Mouse (Mus musculus) neural tube, embryonic 10.5 days (tissue): ENCODE measurements around the gene Pls1.

ENCODE experiments used
- DNase-seq: peaks from one replicate; pipeline ENCODE4 v3.0.0-alpha.2; 2017; ENCODE audit warnings: low spot score; ENCODE audit errors: extremely low spot score

Pls1 gene

GRCm38 (mm10) chr9:95803783-95804182 is 41.3 kb downstream of the Pls1 start:
- DNase-seq, result no peak

- DNase-seq, result no peak
These were observed 43.3 kb downstream of the Pls1 start for GRCm38 (mm10) chr9:95801610-95802451.

DNA sequence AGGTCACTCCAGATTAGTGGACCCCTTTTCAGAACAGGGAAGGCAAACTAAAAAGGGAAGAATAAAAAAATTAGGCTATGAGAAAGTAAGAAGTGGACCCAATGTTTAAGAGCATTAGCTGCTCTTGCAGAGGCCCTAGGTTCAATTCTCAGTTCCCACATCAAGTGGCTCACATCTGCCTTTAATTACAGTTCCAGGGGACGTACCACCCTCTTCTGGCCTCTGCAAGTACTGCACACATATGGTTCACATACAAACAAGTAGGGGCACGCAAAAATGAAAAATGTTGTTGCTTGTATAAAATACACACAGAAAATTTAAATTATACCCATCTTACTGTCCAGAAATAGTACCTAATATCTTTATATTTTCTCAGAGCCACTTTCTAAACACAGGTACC is 48.8 kb downstream of the Pls1 start:
- DNase-seq, result no peak

DNA sequence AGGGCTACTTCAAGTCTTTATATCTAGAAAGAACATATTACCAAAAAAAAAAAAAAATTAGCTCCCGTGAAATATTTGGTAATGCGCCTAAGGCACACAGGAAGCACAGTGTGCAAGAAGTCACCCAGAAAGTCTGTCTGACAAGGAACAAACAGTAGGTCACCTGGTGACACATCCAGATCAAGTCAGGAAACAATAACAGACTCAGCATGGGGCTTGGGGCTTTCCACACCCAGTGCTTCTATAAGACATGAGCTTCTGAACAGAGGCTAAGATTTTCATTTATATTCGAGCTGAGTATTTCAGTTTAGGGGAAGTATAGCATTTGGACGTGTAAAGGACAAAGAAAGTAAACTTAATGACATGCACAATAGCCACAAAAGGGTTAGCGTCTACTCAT is 49.3 kb downstream of the Pls1 start:
- no peak for DNase-seq

DNA sequence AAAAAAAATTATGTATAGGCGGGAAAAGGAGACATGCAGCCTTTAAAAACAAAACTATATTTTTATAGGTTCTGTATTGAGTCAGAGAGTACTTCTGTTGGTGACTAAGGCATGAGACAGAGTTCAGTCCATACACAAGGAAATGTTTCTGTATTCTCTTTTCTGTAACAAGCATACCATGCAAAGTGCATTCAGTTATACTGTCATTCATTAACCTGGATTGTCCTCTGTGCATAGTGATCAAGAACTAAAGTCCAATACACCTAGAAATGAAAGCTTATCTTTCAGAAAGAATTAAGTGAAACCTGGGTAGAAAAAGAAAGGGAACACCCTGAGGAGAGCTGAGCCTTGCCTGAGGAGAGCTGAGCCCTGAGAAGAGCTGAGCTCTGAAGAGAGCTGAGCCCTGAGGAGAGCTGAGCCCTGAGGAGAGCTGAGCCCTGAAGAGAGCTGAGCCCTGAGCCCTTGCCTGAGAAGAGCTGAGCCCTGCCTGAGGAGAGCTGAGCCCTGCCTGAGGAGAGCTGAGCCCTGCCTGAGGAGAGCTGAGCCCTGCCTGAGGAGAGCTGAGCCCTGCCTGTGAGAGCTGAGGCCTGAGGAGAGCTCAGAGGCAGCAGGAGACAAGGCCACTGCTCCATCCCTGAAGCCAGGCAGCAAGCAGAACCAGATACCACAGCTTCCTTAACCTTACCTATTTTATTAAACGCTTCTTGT is 49.9 kb downstream of the Pls1 start:
- DNase-seq, result no peak

- no peak for DNase-seq
These were observed 50.9 kb downstream of the Pls1 start for GRCm38 (mm10) chr9:95793986-95794744.

- DNase-seq, result no peak
These were observed 60.1 kb downstream of the Pls1 start for GRCm38 (mm10) chr9:95784888-95785511.

- DNase-seq, result no peak
These were observed 61.3 kb downstream of the Pls1 start for GRCm38 (mm10) chr9:95783646-95784293.

GRCm38 (mm10) chr9:95771671-95772070 is 73.4 kb downstream of the Pls1 start:
- DNase-seq, result no peak

- DNase-seq, result no peak
These were observed 81.9 kb downstream of the Pls1 start for GRCm38 (mm10) chr9:95763218-95763617.

DNA sequence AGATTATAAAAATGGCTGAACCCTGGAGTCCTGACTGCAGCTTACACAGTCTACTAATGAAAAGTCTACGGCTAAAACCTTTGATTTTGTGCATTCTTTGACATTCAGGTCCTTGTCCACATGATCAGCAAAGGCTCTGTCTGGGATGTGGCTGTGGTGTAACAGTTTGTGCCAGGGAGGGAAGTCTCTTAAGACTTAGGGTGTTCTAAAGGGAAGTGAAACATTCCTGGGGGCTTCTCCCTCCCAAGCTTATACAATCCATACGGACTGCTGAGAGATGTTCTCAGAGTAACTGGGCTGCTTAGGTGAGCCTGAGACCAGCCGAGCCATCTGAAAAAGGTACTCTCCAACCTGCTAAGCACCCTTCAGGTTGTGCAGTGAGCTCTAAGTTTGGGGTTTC is 82.9 kb downstream of the Pls1 start:
- DNase-seq, result no peak

- DNase-seq, result no peak
These were observed 83.7 kb downstream of the Pls1 start for GRCm38 (mm10) chr9:95761381-95761780.

DNA sequence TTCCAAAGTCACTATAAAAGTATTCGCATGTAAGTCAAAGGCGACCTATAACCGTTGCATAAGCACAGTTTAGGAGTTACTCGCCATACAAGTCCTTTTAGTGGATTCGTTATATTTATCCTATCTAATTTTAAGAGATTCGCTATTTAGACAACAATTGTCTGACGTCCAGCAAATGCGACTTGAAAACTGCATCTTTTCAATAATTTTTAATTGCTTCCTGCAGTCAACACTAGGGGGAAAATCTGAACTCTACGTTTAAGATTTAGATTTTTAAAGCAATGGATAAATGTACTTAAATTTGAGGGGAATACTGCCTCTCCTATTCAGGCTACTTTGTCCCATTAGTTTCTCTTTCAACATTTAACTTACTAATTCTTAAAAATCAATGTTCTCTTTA is 94.4 kb downstream of the Pls1 start:
- DNase-seq, result no peak

- peak; percentile 87 for DNase-seq
These were observed 95.0 kb downstream of the Pls1 start, which contains the start of gene Trpc1 for GRCm38 (mm10) chr9:95750037-95750511. Gene Trpc1 (minus strand): TSS chr9:95750375.

- no peak for DNase-seq
These were observed 95.6 kb downstream of the Pls1 start for GRCm38 (mm10) chr9:95749461-95749928.

DNA sequence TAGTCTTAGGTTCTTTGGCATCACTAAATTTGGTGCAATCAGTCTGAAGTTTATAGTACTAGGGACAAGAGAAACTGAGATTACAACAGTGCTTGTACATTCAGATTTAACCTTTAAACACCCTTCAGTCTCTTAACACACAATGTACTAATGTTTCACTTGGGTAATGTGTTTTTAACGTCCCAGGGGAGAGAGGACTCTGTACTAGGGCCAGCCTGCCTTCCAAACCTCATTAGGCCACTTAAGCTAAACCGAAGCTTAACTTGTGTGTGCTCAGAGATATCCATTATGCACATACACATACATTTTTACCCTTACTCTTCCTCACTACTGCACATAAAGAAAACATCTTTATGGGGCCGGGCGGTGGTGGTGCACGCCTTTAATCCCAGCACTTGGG is 97.8 kb downstream of the Pls1 start:
- DNase-seq, result no peak

GRCm38 (mm10) chr9:95744845-95745613 is 100.1 kb downstream of the Pls1 start:
- DNase-seq, result no peak

DNA sequence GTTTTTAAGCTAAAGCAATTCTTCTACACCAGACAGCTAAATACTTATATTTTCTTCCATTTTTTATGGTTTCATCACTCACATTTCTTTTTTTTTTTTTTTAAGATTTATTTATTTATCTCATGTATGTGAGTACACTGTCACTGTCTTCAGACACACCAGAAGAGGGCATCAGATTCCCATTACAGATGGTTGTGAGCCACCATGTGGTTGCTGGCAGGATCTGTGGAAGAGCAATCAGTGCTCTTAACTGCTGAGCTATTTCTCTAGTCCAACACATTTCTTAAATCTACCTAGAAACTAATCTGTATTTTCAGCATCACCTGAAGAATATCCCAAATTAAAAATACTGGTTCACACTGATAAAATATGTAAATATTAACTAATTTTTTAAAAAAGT is 108.9 kb downstream of the Pls1 start:
- DNase-seq, result no peak

GRCm38 (mm10) chr9:95712574-95712973 is 132.5 kb downstream of the Pls1 start:
- DNase-seq, result no peak

DNA sequence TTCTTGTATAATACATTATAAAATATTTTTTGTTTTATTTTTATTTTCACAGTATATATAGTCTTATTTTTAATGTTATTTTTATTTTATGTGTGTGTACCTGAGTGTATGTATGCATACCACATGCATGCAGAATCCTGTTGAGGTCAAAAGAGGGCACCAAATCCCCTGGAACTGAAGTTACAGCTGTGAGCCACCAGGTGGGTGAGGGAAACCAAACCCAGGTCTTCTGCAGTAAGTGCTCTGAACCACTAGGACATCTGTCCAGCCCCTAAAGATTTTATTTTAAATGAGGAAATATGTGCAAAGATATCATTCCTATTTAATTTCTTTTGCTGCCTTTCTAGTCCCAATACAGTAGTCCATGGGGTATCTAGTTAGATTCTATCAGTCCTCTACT is 136.2 kb downstream of the Pls1 start:
- no peak for DNase-seq
